Mouse (Mus musculus) thymus, adult 2 months (tissue): ENCODE data around the gene Hacd3.

Source experiments
- CTCF ChIP-seq: fragments of 200-500 bp; IDR thresholded peaks from 2 replicates; pipeline ENCODE4 v1.5.1; 2012; ENCODE audit warnings: mild to moderate bottlenecking, control low read depth, low read length, moderate library complexity, borderline replicate concordance; ENCODE audit not compliant: control insufficient read depth, poor library complexity, insufficient read depth; ENCODE audit errors: extremely low read depth
- POLR2A ChIP-seq: fragments of 200-500 bp; IDR thresholded peaks from 2 replicates; pipeline ENCODE4 v1.6.1; 2012; ENCODE audit warnings: mild to moderate bottlenecking, low read length, control low read depth, moderate library complexity; ENCODE audit not compliant: control insufficient read depth, poor library complexity, insufficient read depth; ENCODE audit errors: extremely low read depth

- TF ChIP-seq CTCF = no peak
- TF ChIP-seq POLR2A = no peak
Measured at GRCm38 (mm10) chr9:64940731-64941346, 80.7 kb downstream of the Hacd3 start.
